Mouse (Mus musculus): ENCODE measurements around the gene Gm49358. TPM values are rescaled to one million over a fixed set of nuclear protein-coding genes. Genes with fewer than 3 reads are reported as not detected.
A peak's percentile ranks its signal among the peaks of the same experiment; 100 is the strongest.

The Gm49358 gene
- total RNA-seq, 1 experiment from 2014 or later = 2.2 TPM

DNA sequence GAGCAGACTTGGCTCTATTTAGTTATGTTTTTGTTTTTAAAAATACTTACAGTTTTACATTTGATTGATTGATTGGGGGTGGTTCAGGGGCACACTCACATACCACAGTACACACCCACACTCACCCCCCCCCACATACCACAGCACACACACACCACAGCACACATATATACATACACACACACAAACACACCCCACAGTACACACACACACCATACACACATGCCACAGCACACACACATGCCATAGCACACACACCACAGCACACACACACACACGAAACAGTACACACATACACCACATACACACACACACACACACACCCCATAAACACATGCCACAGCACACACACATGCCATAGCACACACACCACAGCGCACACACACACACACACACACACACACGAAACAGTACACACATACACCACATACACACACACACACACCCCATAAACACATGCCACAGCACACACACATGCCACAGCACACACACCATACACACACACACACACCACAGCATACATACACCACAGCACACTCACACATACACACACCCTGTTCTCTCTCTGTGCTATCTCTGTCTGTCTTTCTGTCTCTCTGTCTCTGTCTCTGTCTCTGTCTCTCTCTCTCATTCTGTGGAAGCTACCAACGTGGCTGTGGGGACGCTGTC is 32.4 kb downstream of the Gm49358 start:
- no peak for ATAC-seq (ENCODE audit: extremely low read depth, insufficient number of reproducible peaks, low FRiP score, poor library complexity, severe bottlenecking)

DNA sequence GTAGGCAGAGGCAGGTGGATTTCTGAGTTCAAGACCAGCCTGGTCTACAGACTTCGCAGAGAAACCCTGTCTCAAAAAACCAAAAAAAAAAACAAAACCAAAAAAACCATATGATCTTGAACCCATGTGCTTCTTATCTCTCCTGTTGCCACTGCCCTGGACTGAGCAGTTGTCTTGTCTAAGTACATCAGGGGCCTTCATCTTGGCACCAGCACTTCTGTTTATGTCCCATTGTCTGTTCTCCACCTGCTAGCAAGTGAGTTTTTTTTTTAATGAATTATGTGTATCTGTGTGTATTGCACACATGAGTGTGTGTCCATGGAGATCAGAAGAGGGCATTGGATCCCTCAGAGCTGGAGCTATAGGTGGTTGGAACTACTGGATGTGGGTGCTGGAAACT is 43.6 kb downstream of the Gm49358 start:
- no peak for ATAC-seq (ENCODE audit: extremely low read depth, insufficient number of reproducible peaks, low FRiP score, poor library complexity, severe bottlenecking)

DNA sequence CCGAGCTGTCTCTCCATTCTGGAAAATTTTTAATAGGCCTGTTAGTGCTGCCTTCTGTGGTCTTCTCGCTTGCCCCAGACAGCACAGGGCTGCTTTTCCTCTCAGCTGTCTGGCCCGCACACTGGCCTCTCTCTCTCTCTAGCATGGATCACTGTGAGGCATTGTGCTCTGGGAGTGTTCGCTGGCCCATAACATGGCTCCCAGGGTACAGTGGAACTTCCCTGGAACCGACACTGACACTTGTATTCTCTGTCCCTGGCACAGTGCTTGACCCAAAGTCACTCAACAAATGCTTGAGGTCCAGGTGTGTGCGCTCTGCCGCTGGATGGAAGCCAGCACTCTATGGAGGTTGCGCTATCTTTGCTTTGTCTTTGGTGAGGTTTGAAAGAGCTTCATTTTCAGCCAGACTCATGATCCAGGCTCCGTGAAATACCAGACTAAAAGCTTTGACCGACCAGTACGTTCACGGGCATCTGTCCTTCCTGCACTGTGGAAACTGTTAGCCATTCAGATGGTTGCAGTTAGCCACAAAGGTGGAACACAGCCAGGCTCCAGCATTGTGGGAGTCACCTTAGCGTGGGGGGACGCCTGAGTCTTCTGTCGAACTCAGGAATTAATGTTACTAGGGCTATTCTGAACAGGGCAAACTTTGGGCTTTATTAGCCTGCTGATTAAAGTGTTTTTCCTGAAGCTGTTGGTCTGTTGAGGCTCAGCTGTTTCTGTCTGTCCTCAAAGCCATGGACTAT is 44.4 kb downstream of the Gm49358 start:
- ATAC-seq (ENCODE audit: extremely low read depth, insufficient number of reproducible peaks, low FRiP score, poor library complexity, severe bottlenecking) = no peak

DNA sequence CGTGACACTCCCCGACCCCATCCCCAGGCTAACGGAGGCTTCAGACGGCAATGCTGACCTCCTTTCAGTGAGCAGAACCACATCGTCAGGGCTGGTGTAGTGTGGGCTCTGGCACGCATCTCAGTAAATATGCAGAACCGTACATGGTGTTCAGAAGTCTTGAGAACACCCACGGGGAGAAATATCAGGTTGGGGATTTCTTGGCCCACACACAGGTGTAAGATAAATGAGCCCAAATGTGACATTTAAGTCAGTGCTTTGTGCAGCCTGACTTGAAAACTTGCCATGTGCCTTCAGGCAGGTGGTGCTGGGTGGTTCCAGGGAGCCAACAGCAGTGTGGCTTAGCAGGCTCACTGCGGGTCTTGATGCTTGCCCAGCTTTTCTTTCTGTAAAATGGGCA is 46.2 kb downstream of the Gm49358 start:
- no peak for ATAC-seq (ENCODE audit: extremely low read depth, insufficient number of reproducible peaks, low FRiP score, poor library complexity, severe bottlenecking)

DNA sequence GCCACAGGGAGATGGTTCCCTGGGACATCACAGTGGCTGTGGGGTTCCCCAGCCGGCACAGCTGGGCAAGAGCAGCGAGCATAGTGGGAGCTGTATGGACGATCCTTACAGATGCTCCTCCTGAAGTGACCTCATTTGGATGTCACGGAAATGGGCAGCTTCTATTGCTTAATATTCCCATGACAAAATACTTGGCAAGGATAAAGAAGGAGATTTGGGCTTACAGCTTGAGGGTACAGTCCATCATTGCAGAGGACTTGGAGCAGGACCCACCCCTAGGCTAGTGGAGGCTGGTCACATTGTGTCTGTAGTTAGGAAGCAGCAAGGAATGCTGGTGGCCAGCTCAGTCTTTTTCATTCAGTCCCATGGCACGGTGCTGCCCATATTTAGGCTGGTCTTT is 46.8 kb downstream of the Gm49358 start:
- no peak for ATAC-seq (ENCODE audit: extremely low read depth, insufficient number of reproducible peaks, low FRiP score, poor library complexity, severe bottlenecking)

DNA sequence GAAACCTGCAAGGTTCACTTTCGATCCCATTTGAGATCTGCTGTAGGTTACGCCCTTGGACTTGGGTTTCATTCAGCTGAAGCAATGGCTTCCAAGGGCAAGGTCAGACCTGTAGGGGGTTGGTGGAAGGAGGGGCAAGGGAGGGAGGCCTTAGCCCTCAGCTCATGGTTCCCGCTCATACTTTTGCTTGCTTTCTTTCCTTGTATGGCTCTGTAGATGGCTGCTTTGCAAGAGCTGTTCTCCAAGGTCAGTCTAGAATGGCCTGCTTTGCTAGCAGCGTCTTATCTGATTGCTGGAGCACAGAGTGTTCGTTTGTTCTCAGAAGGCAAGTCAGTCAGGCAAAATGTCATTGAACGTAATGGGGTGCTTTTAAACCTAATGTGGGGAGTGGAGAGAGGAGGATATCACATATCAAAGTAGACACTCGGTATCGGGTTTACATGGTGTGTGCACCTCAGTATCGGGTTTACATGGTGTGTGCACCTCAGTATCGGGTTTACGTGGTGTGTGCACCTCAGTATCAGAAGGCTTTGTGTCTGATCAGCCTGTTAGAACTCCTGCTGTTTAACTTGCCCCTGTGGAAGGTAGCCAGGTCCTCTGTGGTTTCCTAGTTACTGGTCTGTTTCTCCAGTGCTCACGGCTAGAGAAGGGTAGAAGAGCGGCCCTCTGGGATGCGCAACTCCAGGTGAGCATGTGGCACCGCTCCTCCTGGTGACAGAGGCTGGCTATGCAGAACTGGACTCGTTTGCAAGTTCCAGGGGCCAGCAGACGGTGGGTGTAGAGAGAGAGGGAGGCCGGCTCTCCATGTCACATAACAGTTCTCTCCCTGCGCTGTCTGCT is 50.7 kb downstream of the Gm49358 start:
- no peak for ATAC-seq (ENCODE audit: extremely low read depth, insufficient number of reproducible peaks, low FRiP score, poor library complexity, severe bottlenecking)

DNA sequence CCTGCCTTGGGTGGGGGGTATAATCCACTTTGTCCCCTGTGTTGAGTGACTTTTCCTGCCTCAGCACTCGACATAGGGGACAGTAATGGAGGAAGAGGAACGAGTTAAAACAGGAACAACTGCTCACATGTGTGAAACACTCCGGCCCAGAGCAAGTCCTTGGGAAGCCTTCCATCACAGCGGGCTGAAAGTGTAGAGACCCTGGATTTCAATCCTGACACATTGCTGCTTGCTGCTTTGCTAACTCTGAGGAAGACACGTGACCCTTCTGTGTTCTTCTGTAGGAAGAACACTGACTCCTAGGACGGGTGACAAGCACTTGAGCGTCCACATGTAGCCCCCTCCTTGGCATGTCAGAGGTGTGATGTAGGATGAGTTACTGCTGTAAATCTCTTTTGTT is 51.4 kb downstream of the Gm49358 start:
- ATAC-seq (ENCODE audit: extremely low read depth, insufficient number of reproducible peaks, low FRiP score, poor library complexity, severe bottlenecking) = no peak

DNA sequence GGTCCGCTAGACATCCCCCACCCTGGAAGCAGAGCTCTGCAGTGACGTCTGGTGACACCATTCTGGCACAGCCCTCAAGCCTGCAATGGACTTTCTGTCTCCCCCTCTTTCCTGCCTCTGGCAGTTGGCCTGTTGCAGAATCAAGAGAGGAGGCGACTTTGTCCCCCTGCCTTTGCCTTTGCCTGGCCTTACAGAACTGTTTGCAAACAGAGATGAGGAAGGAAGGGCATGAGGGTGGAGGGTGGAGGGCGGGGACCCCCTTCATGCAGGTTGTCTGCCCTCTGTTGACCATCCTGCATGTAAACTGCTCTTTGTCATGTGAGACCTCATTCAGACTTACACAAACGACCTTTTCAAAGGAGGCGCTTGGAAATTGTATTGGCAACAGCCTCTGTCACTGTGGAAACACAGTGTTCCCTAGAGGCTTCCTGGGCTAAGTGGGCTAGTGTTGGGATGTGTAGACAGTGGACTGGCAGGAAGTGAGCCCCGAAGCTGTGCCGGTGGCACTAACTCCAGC is 55.9 kb downstream of the Gm49358 start:
- ATAC-seq (ENCODE audit: extremely low read depth, insufficient number of reproducible peaks, low FRiP score, poor library complexity, severe bottlenecking) = no peak

DNA sequence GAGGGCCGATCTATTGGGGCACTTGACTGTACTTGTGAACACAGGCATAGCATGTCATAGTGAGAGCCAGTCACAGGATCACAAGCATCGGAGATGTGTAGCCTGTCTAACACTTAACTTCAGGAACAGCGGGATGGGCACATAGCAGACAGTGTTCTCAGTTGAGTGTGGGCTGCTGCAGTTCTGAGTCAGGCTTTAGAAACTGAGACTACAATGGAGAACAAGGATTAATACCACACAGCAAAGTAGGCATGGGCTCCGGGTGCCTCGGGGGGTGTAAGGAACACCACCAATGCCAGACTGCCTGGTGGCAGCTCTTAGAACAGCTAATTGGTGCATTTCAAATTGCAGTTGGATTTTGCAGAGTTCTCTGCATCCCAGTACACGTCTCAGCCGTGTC is 57.2 kb downstream of the Gm49358 start:
- ATAC-seq (ENCODE audit: extremely low read depth, insufficient number of reproducible peaks, low FRiP score, poor library complexity, severe bottlenecking) = no peak

DNA sequence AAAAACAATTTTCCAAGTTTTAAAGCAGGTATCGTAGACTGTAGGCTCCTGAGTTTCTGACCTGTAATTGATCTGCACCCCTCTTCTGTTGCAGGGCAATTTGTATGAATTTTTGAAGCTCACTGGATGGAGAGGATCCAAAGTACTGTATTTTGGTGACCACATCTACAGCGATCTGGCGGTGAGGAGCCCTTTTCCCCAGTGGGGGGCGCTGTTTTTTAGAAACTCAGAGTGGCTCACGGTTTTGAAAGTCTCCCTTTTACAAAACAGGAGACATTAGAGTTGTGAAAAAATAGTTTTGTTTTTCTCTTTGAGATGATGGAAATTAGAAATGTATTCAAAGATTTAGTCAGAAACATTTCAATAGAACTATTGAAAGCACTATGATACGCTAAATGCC is 60.3 kb downstream of the Gm49358 start:
- no peak for ATAC-seq (ENCODE audit: extremely low read depth, insufficient number of reproducible peaks, low FRiP score, poor library complexity, severe bottlenecking)

DNA sequence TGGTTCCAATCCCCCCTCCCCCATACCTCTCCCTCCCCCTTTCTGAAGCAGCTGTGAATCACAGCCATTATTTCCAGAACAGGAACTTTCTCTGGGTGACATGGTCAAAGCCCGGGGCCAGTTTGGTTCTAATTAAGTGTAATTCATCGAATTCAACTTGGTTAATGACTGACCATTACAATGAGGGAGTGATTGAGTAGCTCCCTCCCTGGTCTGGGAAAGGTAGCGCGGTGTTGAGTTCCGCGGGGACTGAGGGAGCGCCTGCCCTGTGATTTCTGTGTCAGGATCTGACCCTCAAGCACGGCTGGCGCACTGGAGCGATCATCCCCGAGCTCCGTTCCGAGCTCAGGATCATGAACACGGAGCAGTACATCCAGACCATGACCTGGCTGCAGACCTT is 61.1 kb downstream of the Gm49358 start:
- no peak for ATAC-seq (ENCODE audit: extremely low read depth, insufficient number of reproducible peaks, low FRiP score, poor library complexity, severe bottlenecking)

DNA sequence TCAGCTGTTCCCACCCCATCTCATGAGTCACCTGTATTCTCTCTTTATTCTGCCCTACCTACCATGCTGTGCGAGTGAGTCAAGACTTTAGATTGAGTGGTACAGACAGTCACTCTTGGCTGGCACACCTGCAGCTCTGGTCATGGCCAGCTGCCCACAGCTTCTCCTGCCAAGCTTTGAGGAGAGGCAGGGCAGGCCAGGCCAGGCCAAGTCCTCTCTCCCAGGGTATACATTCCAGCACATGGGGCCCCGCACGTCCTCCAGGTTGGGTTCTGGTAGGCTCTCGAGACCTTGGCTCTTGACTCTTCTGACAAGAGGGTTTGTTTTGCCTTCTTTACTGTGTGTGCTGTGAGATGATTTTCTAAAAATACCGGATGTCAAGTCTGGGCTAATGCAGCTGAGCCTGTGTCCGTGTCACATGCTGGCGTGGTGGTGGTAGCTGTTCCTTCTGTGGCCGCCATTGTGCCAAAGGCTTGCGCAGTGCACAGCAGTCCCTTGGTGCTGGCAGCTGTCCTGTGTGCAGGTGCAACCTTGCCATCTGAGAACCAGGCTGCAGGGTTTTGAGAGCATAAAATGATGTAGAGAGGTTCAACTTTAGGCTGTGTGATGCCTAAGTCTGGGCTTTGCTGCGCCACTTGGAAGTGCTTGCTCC is 62.2 kb downstream of the Gm49358 start:
- no peak for ATAC-seq (ENCODE audit: extremely low read depth, insufficient number of reproducible peaks, low FRiP score, poor library complexity, severe bottlenecking)

DNA sequence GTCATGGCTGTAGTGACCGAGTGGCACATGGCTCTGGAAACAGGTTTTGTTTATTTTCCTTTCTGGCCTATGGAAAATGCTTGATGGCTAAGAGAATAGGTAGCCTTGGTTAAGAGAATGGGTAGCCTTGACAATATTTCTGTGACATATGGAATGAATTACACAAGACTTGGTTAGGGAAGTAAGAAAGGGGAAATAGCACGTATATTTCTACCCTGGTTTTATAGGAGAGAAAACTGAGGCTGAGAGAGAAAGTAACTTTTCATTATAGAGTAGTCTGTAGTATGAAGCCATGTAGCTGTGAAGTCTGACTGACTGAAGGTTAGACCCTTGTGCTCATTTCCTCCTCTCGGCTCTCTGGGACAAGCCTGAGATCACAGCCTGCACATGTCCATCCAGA is 63.2 kb downstream of the Gm49358 start:
- no peak for ATAC-seq (ENCODE audit: extremely low read depth, insufficient number of reproducible peaks, low FRiP score, poor library complexity, severe bottlenecking)

DNA sequence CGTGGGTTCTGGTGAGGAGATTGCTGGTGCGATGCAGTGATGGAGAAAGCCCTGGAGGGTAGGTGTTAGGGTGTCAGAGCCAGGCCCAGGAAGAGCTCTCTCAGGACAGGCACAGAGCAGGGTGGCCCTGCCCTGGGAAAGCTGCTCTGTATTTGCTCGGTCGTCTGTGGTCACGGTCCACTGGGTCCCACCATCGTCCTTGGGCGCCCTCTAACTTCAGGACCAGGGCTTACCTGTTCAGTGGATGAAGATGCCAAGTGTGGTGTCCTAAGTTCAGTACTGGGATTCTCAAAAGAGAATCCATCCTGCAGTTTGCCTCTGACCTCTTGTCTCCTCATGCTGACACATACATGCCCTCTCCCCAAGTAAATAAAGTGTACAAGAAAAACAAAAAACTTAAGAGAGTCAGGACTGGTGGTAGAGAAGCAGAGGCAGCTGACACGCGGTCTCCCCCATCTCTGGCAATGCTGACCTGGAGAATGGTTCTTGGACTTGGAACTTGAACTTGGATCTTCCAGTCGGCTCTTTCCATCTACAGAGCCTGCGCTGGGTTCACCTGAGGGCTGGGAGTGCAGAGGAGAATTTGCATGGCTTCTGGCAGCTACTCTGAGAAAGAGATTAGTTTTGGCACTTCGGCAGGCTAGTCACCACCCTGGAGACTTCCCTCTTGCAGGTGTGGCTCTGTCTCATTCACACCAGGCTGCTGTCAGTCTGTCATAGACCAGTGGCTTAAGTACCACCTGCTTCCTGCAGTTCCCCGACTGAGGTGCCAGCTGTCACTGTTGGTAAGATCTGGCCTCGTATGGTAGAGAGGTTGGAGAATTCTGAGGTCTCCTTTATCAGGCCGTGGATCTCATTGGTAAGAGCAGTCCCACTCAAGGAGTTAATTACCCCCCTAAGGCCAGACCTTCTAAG is 64.7 kb downstream of the Gm49358 start:
- ATAC-seq (ENCODE audit: extremely low read depth, insufficient number of reproducible peaks, low FRiP score, poor library complexity, severe bottlenecking) = peak; percentile 44; the same call in 1 of the 2 replicates

DNA sequence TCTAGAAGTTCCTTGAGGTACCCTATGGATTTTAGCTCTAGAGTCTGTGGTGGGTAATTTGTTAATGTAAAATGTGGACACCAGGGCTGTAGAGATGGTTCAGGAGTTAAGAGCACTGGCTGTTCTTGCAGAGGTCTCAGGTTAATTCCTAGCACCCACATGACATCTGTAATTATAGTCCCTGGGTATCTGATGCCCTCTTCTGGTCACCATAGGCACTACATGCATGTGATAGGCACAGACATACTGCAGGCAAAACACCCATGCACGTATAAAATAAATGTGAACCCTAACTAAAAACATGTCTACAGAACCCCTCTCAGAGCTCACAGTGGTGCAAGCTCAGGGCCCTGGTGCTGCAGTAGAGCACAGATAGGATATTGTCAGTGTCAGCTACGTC is 65.7 kb downstream of the Gm49358 start:
- ATAC-seq (ENCODE audit: extremely low read depth, insufficient number of reproducible peaks, low FRiP score, poor library complexity, severe bottlenecking) = no peak

DNA sequence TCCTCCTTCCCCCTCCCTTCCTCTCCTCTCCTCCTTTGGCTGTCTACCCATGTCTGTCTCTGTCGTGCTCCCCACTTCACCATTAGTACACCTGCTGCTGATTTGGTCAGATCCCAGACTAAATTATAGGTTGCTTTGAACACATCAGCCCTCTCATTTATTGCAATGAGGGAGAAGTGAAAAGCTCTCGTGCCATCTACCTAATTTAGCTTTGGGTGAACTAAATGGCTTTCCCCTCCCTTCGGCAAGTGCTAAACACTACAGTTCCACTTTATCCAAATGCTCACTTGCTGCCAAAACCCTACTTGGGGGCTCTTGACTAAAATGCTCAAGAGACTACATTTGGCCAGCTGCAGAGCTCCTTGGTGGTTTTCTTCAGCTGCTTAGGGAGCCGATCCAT is 73.0 kb downstream of the Gm49358 start:
- no peak for ATAC-seq (ENCODE audit: extremely low read depth, insufficient number of reproducible peaks, low FRiP score, poor library complexity, severe bottlenecking)

DNA sequence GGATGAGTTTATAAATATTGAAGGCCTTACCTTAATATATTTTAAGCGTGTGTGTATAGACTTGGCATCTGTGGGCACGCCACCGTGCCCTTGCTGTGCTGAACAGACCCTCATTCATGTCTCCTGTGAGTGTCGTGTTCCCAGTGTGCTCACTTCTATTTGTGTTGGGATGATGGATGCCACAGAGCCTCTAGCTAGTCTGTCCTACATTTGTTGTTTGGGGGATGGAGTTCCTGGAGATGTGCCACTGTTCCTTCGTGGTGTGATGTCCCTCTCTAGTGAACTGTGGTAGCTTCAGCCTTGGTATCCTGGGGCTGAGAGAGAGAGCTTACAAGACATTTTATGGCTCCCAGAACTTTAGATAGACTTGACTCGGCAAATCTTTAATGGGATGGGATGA is 75.1 kb downstream of the Gm49358 start:
- ATAC-seq (ENCODE audit: extremely low read depth, insufficient number of reproducible peaks, low FRiP score, poor library complexity, severe bottlenecking) = no peak

DNA sequence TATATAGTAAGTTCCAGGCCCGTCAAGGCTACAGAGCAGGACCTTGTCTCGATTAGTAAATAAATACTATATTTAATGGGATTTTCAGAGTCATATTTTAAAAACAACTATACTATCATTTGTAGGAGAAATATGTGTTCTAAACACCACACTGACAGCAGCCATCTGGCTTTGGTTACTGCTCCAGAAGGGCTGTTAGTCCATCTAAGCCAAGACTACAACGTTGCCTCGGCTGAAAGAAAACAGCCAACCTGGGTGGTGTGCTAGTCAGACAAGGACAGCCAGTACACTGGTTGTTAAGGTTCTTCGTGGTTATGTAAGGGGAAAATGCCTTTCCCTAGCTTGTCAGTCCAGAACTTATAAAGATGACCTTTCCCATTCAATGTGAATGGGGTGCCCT is 78.9 kb downstream of the Gm49358 start:
- no peak for ATAC-seq (ENCODE audit: extremely low read depth, insufficient number of reproducible peaks, low FRiP score, poor library complexity, severe bottlenecking)

Measured in neutrophil, adult 5-6 weeks (primary cell).